Mouse (Mus musculus): ENCODE measurements around the gene Gm21887. TPM values are rescaled to one million over a fixed set of nuclear protein-coding genes. Genes with fewer than 3 reads are reported as not detected.
"Not testable (repeated sequence)": the region's sequence is repeated elsewhere in the genome, so short reads cannot be mapped to it uniquely, and the experiment has no call there.

The Gm21887 gene
- total and polyA plus RNA-seq, 3 experiments, result 2.5 to 88.8 TPM; not detected in 1

DNA sequence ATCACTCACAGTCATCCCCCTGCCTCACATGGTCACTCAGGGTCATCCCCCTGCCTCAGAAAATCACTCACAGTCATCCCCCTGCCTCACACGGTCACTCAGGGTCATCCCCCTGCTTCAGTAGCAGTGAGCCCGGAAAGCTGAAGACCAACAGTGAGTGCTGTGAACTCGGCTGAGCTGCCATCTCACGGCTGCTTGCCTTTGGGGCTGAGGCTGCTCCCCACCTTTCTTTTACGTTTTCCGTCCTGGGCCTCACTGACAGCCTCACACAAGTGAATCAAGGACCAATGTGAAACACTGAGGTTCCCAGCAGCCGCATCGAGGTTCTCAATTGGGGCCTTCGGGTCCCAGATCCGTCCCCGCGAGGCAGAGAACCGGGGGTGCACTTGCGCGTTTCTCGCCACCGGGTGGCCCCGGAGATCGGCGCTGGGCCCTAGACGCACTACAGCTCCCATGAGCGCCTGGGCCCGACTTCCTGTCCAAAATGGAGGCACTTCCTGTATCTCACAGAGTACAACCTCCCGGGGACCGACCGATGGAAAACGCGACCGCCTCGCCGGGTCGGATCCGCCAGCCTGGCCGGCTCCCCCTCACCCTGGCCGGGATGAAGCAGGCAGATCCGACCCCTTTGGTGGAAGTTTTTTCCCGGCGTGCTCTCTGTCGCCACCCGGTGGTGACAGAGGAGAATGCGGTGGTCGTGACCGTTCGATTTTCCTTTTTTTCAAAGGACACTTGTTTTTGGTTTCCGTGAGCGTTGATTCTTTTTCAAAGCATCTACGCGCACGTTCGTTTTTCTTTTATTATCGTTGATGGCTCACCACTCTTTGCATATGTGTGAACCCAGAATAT is 22.7 kb upstream of the Gm21887 start (continued):
- TF ChIP-seq MAFK (IDR thresholded peaks at IDR 0.05; ENCODE audit: borderline replicate concordance, low read depth, low read length) (0 out of 2 replicates have a peak, but pooled peaks have one; percentile 19), UBTF (IDR thresholded peaks at IDR 0.05; ENCODE audit: borderline replicate concordance, insufficient read depth, low read depth, low read length) (peak; percentile 99), HCFC1 (IDR thresholded peaks at IDR 0.05; ENCODE audit: low read depth, low read length) (peak; percentile 87), ZKSCAN1 (IDR thresholded peaks at IDR 0.05; ENCODE audit: low read depth, low read length) (peak; percentile 53; the same call in 1 of the 2 replicates), EP300 (IDR thresholded peaks at IDR 0.05; ENCODE audit: low read depth in 1 of 2, low read length in 2 of 2) (0 out of 4 replicates have a peak, but pooled peaks of 1 of the 2 experiments have one; percentile 11), NRF1 (IDR thresholded peaks at IDR 0.05; ENCODE audit: insufficient read depth, low read depth, low read length, poor library complexity, severe bottlenecking) (peak; percentile 42; the same call in 1 of the 2 replicates), CTCF (IDR thresholded peaks at IDR 0.05 in 2 of 3, conservative IDR thresholded peaks at IDR 0.05 in 1 of 3; ENCODE audit: control insufficient read depth in 1 of 3, insufficient read depth in 1 of 3, low read depth in 2 of 3, low read length in 3 of 3, poor library complexity in 1 of 3, severe bottlenecking in 1 of 3) (peak in 2 of 3 experiments; percentile 49 to 50; a peak in 4 of 6 replicates)

DNA sequence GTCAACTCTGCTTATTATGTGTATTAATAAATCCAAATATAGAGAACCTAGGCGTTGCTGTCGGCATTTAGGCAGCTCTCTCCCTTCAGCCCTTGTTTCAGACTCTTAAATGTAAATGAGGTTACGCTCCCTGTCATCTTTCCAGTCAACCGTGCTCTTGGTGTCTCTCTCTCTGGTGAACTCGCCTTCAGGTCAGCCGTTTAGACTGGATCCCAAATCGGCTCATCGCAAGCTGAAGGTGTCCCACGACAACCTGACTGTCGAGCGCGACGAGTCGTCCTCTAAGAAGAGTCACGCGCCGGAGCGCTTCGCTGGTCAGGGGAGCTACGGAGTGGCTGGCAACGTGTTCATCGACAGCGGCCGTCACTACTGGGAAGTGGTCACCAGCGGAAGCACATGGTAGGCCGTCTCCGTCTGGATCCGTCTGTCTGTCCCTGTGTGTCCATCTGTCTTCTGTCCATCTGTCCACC is 22.1 kb upstream of the Gm21887 start:
- H3K4me3 ChIP-seq (ENCODE audit: control insufficient read depth in 1 of 2, insufficient read depth in 1 of 2, low read depth in 2 of 2, low read length in 2 of 2), result peak overlapping the region in 1 of 2 experiments; percentile 42; a peak in 2 of 4 replicates
- H3K9me3 ChIP-seq (replicated peaks; ENCODE audit: insufficient read depth, low read length); H3K27ac ChIP-seq (ENCODE audit: control insufficient read depth, low read depth, low read length); H3K79me2 ChIP-seq (ENCODE audit: control insufficient read depth, insufficient read depth, low read length, poor library complexity); H3K4me1 ChIP-seq (ENCODE audit: control insufficient read depth in 1 of 2, insufficient read depth in 2 of 2, low read length in 2 of 2); H3K36me3 ChIP-seq (ENCODE audit: control insufficient read depth in 1 of 2, insufficient read depth in 2 of 2, low read length in 2 of 2); H3K9ac ChIP-seq (ENCODE audit: control insufficient read depth, low read depth, low read length, poor library complexity, severe bottlenecking); H3K27me3 ChIP-seq (ENCODE audit: control insufficient read depth in 1 of 2, insufficient read depth in 2 of 2, low read length in 2 of 2): not testable (repeated sequence)
- TF ChIP-seq POLR2A (IDR thresholded peaks at IDR 0.05; ENCODE audit: control insufficient read depth in 1 of 2, insufficient read depth in 1 of 2, low read depth in 1 of 2, low read length in 2 of 2, poor library complexity in 1 of 2), result peak in 1 of 2 experiments; percentile 3; a peak in 1 of 4 replicates
- TF ChIP-seq POLR2AphosphoS5 (IDR thresholded peaks at IDR 0.05; ENCODE audit: borderline replicate concordance, low read depth, low read length), result peak; percentile 40; the same call in 1 of the 2 replicates
- peak; percentile 59 for DNase-seq (ENCODE audit: low read depth, low spot score)

GRCm38 (mm10) chrX:169988571-169989218 is 20.8 kb upstream of the Gm21887 start:
- not testable (repeated sequence) for DNase-seq (ENCODE audit: low read depth, low spot score); H3K4me1 ChIP-seq (ENCODE audit: control insufficient read depth in 1 of 2, insufficient read depth in 2 of 2, low read length in 2 of 2); H3K36me3 ChIP-seq (ENCODE audit: control insufficient read depth in 1 of 2, insufficient read depth in 2 of 2, low read length in 2 of 2); H3K27me3 ChIP-seq (ENCODE audit: control insufficient read depth in 1 of 2, insufficient read depth in 2 of 2, low read length in 2 of 2); H3K27ac ChIP-seq (ENCODE audit: control insufficient read depth, low read depth, low read length); H3K4me3 ChIP-seq (ENCODE audit: control insufficient read depth in 1 of 2, insufficient read depth in 1 of 2, low read depth in 2 of 2, low read length in 2 of 2); H3K9me3 ChIP-seq (replicated peaks; ENCODE audit: insufficient read depth, low read length); H3K79me2 ChIP-seq (ENCODE audit: control insufficient read depth, insufficient read depth, low read length, poor library complexity); H3K9ac ChIP-seq (ENCODE audit: control insufficient read depth, low read depth, low read length, poor library complexity, severe bottlenecking)
- peak; percentile 79; the same call in 1 of the 2 replicates for TF ChIP-seq POLR2AphosphoS5 (IDR thresholded peaks at IDR 0.05; ENCODE audit: borderline replicate concordance, low read depth, low read length)
- peak; percentile 18; the same call in 1 of the 2 replicates for TF ChIP-seq POLR2AphosphoS2 (IDR thresholded peaks at IDR 0.05; ENCODE audit: low read length)

Measured in MEL (cell line).